Mouse (Mus musculus): ENCODE data around the gene Wnt8b.

DNA sequence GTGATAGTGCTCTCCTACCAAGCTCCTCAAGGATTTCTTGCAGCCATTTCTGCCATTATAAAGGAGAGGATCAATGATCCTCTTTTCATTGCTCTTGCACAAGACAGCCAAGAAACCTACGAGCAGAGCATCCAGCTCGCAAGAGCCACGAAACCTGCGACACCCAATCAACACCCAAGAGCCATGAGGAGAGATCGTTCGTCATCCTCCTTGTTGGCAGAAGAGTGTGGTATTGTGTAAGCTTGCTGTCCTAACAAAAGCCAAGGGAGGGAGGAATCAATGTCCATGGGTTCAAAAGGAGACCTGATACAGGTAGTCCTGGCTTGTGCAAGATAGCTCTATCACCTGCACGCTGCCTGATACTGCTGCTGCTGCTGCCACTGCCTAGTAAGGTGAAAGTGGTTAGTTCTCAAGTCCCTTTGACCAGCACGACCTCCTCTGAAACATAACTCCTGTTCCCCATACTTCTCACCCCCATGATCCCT is 49.5 kb downstream of the Wnt8b start:
- TF ChIP-seq CTCF (IDR thresholded peaks at IDR 0.05; ENCODE audit: borderline replicate concordance, control insufficient read depth, extremely low read depth, insufficient read depth, low read length, poor library complexity) = no peak
- TF ChIP-seq POLR2A (IDR thresholded peaks at IDR 0.05; ENCODE audit: control insufficient read depth, extremely low read depth, insufficient read depth, low read length, poor library complexity) = no peak
